Mouse (Mus musculus) lung, postnatal 0 days (tissue): ENCODE measurements around the gene Rapsn. TPM values are rescaled to one million over a fixed set of nuclear protein-coding genes. Genes with fewer than 3 reads are reported as not detected.

Source experiments
- ATAC-seq: fragments of 200-750 bp; cut with Nextera tagmentation; 2 replicates; pipeline ENCODE4 v1.8.0; 2017; ENCODE audit warnings: moderate library complexity
- DNase-seq: peaks from one replicate; pipeline ENCODE4 v3.0.0-alpha.2; 2016; ENCODE audit warnings: low spot score
- H3K27ac ChIP-seq: fragments of 300-500 bp; sonication (generic); 2 replicates; pipeline ENCODE4 v1.5.1; 2014; ENCODE audit warnings: antibody characterized with exemption, mild to moderate bottlenecking, low read length, mixed read lengths
- H3K27me3 ChIP-seq: fragments of 300-500 bp; sonication (generic); replicated peaks from 2 replicates; pipeline ENCODE4 v1.6.1; 2014; ENCODE audit warnings: low read length, mixed read lengths; ENCODE audit not compliant: insufficient read depth
- H3K36me3 ChIP-seq: fragments of 300-500 bp; sonication (generic); 2 replicates; pipeline ENCODE4 v1.6.1; 2014; ENCODE audit warnings: low read length, mixed read lengths; ENCODE audit not compliant: insufficient read depth
- H3K4me1 ChIP-seq: fragments of 300-500 bp; sonication (generic); 2 replicates; pipeline ENCODE4 v1.6.1; 2014; ENCODE audit warnings: antibody characterized with exemption, low read depth, low read length, mixed read lengths; ENCODE audit not compliant: insufficient read depth
- H3K4me2 ChIP-seq: fragments of 300-500 bp; sonication (generic); replicated peaks from 2 replicates; pipeline ENCODE4 v1.6.1; 2014; ENCODE audit warnings: low read depth, mild to moderate bottlenecking, low read length, moderate library complexity, mixed read lengths
- H3K4me3 ChIP-seq: fragments of 300-500 bp; sonication (generic); 2 replicates; pipeline ENCODE4 v1.5.1; 2014; ENCODE audit warnings: low read depth, low read length
- H3K9ac ChIP-seq: fragments of 300-500 bp; sonication (generic); replicated peaks from 2 replicates; pipeline ENCODE4 v1.6.1; 2014; ENCODE audit warnings: low read depth, mild to moderate bottlenecking
- H3K9me3 ChIP-seq: fragments of 300-500 bp; sonication (generic); 2 replicates; pipeline ENCODE4 v1.6.1; 2016; ENCODE audit warnings: low read length, mixed read lengths
- CTCF ChIP-seq: IDR thresholded peaks from 2 replicates; pipeline ENCODE4 v1.5.1; 2016; ENCODE audit warnings: antibody characterized with exemption, mild to moderate bottlenecking
- EP300 ChIP-seq: IDR thresholded peaks from 2 replicates; pipeline ENCODE4 v1.6.1; 2016; ENCODE audit warnings: antibody characterized with exemption, mild to moderate bottlenecking, control low read depth
- WGBS: fragments of 180-500 bp; shearing (Covaris S2); extraction: QIAGEN DNeasy Blood & Tissue Kit; methylation state at CpG from one replicate; pipeline ENCODE4 v1.1.7; 2014; 5-methylcytosine and 5-hydroxymethylcytosine counted together
- polyA plus RNA-seq: library from polyadenylated mRNA; unstranded; fragments of >200 nt; fragmentation: Nextera tagmentation; extraction: Ambion mirVana; gene quantifications from 2 replicates; pipeline ENCODE4 v1.2.1, GENCODE M21; 2015

Rapsn gene
- polyA plus RNA-seq, 1 experiment from 2014 or later = 0.84 TPM

GRCm38 (mm10) chr2:91047359-91047758 lies 11.9 kb downstream of the Rapsn start:
- ATAC-seq (no peak), DNase-seq (no peak)
- Histone ChIP-seq H3K4me3 (no peak overlapping the region), H3K9ac (no peak overlapping the region), H3K27ac (no peak overlapping the region), H3K9me3 (no peaks in the 10 kb centered on the region), H3K36me3 (no peaks in the 10 kb centered on the region), H3K27me3 (no peaks in the 10 kb centered on the region), H3K4me1 (no peaks in the 10 kb centered on the region), H3K4me2 (no peak overlapping the region)
- TF ChIP-seq CTCF (no peak), EP300 (no peak)
- 75% methylated on average over 9 of the region's 9 CpGs for WGBS

DNA sequence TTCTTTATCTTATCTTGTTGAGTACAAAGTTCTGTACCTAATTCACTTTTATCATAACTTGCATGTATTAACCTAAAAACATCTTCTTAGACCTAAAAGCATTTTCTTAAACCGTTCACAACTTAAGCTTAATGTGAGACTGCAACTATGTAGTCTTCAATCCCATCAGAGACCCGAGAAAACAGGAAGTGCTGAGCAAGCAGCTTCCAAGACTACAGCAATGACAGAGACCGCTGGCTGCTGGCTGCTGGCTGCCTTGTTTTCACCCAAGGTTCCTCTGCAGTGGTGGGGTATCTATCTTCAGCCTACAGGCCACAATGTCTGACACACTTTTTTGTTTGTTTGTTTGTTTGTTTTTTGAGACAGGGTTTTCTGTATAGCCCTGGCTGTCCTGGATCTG lies 16.5 kb downstream of the Rapsn start:
- peaks cover 17% of the 10 kb centered on the region for H3K36me3 ChIP-seq
- H3K4me2 ChIP-seq = no peak overlapping the region
- peaks cover 6% of the 10 kb centered on the region for H3K4me1 ChIP-seq
- no peaks in the 10 kb centered on the region for H3K27me3 ChIP-seq
- no peaks in the 10 kb centered on the region for H3K9me3 ChIP-seq
- no peak for DNase-seq
- TF ChIP-seq EP300 (no peak), CTCF (no peak)
- no peak for ATAC-seq
- WGBS = 66% methylated on average over 3 of the region's 3 CpGs
- H3K9ac ChIP-seq = no peak overlapping the region
- H3K27ac ChIP-seq = no peak overlapping the region
- H3K4me3 ChIP-seq = no peak overlapping the region

DNA sequence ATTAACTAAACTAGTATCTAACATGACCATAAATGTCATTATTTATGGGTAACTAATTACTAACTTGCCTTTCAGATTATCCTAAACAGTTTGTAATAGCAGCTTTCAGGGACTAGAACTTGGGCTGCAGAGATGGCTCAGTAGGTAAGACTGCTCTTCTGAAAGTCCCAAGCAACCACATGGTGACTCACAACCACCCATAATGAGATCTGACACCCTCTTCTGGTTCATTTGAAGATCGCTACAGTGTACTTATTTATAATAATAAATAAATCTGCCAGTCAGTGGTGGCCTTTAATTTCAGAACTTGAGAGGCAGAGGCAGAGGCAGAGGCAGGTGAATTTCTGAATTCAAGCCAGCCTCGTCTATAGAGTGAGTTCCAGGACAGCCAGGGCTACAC lies 17.3 kb downstream of the Rapsn start:
- Histone ChIP-seq H3K4me2 (no peak overlapping the region), H3K9ac (no peak overlapping the region), H3K27me3 (no peaks in the 10 kb centered on the region), H3K4me3 (no peak overlapping the region), H3K4me1 (peaks cover 6% of the 10 kb centered on the region), H3K9me3 (no peaks in the 10 kb centered on the region), H3K27ac (no peak overlapping the region), H3K36me3 (peaks cover 25% of the 10 kb centered on the region)
- 41% methylated on average over 2 of the region's 2 CpGs for WGBS
- ATAC-seq = no peak
- DNase-seq = peak; percentile 35
- TF ChIP-seq EP300 (no peak), CTCF (peak; percentile 41)

GRCm38 (mm10) chr2:91053181-91053933 lies 17.9 kb downstream of the Rapsn start:
- Histone ChIP-seq H3K36me3 (peaks cover 30% of the 10 kb centered on the region), H3K9me3 (no peaks in the 10 kb centered on the region), H3K27me3 (no peaks in the 10 kb centered on the region), H3K4me2 (peak overlapping the region; percentile 85), H3K9ac (peak overlapping the region; percentile 93), H3K27ac (0 out of 2 replicates have a peak overlapping the region, but pooled peaks have one; percentile 83), H3K4me3 (peak overlapping the region; percentile 84), H3K4me1 (peaks cover 6% of the 10 kb centered on the region)
- TF ChIP-seq CTCF = no peak
- no peak for TF ChIP-seq EP300
- ATAC-seq (peak; percentile 30; the same call in 1 of the 2 replicates), DNase-seq (no peak)
- 0% methylated on average over 6 of the region's 6 CpGs for WGBS

DNA sequence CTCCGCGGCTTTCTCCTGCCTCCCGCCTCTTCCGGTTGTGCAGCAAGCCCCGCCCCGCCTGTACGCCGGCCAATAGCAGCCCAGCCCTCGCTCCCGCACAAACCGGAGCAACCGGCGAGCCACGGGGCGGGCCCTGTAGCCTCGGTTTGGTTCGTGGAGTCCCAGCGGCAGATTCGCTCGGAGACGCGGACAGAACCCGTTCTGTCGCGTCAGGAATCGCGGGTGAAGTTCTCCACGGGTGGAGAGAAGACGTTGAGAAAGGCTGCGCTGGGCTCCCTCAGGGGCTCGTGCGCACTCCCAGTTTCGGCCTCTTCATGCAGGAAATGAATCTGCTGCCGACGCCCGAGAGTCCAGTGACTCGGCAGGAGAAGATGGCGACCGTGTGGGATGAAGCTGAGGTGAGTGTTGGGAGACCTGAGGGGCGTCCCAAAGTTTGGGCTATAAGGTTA lies 18.5 kb downstream of the Rapsn start, which contains the start of gene Psmc3:
Psmc3 (plus strand) TSS at position 76 of the 449 bp plus-strand sequence.
- ATAC-seq = peak; percentile 100
- Histone ChIP-seq H3K9ac (peak within 1 kb of the TSS; percentile 93), H3K36me3 (peaks cover 36% of the 10 kb centered on the region), H3K4me3 (peak within 1 kb of the TSS; percentile 84), H3K4me2 (peak within 1 kb of the TSS; percentile 85), H3K9me3 (no peaks in the 10 kb centered on the region), H3K4me1 (peaks cover 6% of the 10 kb centered on the region), H3K27me3 (no peaks in the 10 kb centered on the region), H3K27ac (peak within 1 kb of the TSS; percentile 83)
- TF ChIP-seq CTCF = no peak
- TF ChIP-seq EP300 = no peak
- WGBS = under 1% methylated on average over 40 of the region's 40 CpGs
- peak; percentile 97 for DNase-seq

GRCm38 (mm10) chr2:91058435-91058834 lies 23.0 kb downstream of the Rapsn start:
- H3K36me3 ChIP-seq = peaks cover 50% of the 10 kb centered on the region
- no peak for ATAC-seq

More at GRCm38 (mm10) chr2:91058435-91058834, 23.0 kb downstream of the Rapsn start:
- H3K27me3 ChIP-seq = no peaks in the 10 kb centered on the region
- WGBS = 92% methylated on average over 5 of the region's 5 CpGs
- no peak overlapping the region for H3K27ac ChIP-seq
- no peak overlapping the region for H3K4me3 ChIP-seq
- DNase-seq = no peak
- TF ChIP-seq CTCF (no peak), EP300 (no peak)
- no peak overlapping the region for H3K9ac ChIP-seq
- no peak overlapping the region for H3K4me2 ChIP-seq
- H3K9me3 ChIP-seq = no peaks in the 10 kb centered on the region
- H3K4me1 ChIP-seq = peaks cover 6% of the 10 kb centered on the region
